Mouse (Mus musculus) left cerebral cortex, adult 2 months (tissue): ENCODE data around the gene Afg1l. TPM values are rescaled to one million over a fixed set of nuclear protein-coding genes. Genes with fewer than 3 reads are reported as not detected.

Experiments used
- DNase-seq, 2 experiments: peaks; one replicate each; pipeline ENCODE4 v3.0.0; 2021 to 2022; ENCODE audit warnings: low spot score in 2 of 2, mixed read lengths in 1 of 2; ENCODE audit errors: extremely low spot score in 1 of 2
- H3K27ac ChIP-seq: fragments of 200-600 bp; 2 replicates; pipeline ENCODE4 v1.8.1; 2022
- H3K4me3 ChIP-seq: fragments of 200-600 bp; 2 replicates; pipeline ENCODE4 v1.8.1; 2022
- CTCF ChIP-seq: fragments of 200-600 bp; IDR thresholded peaks from 2 replicates; pipeline ENCODE4 v1.8.1; 2022; ENCODE audit warnings: antibody characterized with exemption, mild to moderate bottlenecking, moderate library complexity
- intact Hi-C: fragments of 180-260 bp; cut with DNase I; formaldehyde crosslinking; loops from one replicate; pipeline ENCODE4 v1.15.1; 2025
- total RNA-seq, 2 experiments: library from RNA; stranded (reverse); gene quantifications; 2 replicates each; pipeline ENCODE4 v1.2.3; 2021

The Afg1l gene
- total RNA-seq, 2 experiments from 2014 or later, result 10.4 to 12.7 TPM

DNA sequence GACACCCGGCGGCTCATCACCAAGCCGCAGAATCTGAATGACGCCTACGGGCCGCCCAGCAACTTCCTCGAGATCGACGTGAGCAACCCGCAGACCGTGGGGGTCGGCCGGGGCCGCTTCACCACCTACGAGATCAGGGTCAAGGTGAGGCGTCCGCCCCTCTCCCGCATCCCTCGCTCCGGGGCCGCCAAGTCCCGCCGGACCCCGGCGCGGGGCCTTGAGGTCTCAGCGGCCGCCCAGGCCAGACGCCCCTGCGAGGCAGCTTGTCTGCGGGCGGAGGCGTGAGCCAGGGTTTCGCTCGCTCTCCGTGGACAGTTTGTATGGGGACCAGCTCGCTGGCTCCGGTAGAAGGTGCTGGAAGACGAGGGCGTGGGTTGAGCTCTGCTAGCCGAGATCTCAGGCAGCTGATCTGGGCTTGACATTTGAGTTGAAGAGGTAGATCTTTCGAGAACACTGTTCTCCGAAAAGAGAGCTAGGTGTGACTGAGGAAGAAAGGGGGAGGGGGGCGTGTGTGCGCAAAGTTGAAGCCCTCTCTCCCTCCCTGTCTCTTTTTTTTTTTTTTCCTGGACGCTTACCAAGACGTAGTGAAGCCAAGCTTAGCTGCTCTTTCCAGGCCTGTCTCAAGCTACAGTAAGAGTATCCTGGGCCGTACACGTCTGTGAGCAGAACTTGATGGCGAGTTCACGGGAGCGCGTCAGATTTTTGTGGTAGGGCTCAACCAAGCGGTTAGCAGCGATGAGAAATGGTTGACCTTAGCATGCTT lies 24.2 kb upstream of the Afg1l start:
- intact Hi-C loops, result loop anchor here (5.0 kb wide), 1 partner anchor 135 kb away; no protein-coding TSS in a partner anchor
- peak; percentile 61 to 69 for DNase-seq
- Histone ChIP-seq H3K27ac (peak overlapping the region; percentile 99), H3K4me3 (peak overlapping the region; percentile 91)
- no peak for TF ChIP-seq CTCF

DNA sequence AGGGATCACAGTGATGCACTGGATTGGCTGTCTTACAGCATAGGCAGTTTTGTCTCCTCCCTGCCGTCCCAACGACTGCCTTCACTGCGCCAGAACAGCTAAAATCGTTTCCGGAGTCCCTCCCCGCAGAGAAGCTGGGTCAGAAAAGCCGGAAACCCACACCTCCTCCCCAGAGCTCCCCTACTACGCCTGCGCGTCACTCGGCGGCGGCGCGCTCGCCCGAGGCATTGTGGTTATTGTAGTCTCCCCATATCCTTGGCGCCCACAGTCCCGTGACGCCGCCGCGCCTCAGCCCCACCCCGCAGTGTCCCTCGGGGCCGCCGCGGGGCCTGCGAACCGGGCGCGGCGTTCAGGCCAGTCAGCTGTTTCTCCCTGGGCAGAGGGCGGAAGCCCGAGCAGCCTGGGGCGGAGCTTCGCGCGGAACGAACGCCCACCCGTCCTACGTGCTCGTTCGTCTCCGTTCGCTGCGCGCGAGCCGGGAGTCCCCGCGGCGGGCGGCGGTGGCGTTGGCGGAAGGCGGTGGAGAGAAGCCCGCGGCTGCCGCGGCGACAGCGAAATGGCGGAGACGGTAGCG lies 23.5 kb upstream of the Afg1l start, which contains the start of gene Snx3:
Gene Snx3 (plus strand): TSS at position 256 of the 574 bp plus-strand sequence.
- DNase-seq, result peak; percentile 97
- no peak for TF ChIP-seq CTCF
- peak within 1 kb of the TSS; percentile 99 for H3K27ac ChIP-seq
- intact Hi-C loops, result loop anchor here (1.0 to 5.0 kb wide), 2 partner anchors 24 to 135 kb away; partner anchors contain the start of gene Afg1l
- H3K4me3 ChIP-seq, result peak within 1 kb of the TSS; percentile 91

DNA sequence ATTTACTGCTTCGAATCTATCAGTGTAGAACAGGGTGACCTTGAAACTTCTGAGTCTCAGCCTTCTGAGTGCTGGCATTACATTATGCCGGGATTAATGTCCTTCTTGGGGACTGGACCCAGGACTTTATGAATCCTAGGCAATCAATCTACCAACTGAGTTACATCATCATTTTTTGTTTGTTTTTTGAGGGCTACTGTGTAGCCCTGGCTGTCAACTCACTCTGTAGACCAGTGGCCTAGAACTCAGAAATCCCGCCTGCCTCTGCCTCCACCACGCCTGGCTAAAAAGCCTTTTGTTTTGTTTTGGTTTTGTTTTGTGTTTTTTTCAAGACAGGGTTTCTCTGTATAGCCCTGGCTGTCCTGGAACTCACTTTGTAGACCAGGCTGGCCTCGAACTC lies 22.8 kb upstream of the Afg1l start:
- Histone ChIP-seq H3K27ac (peak overlapping the region; percentile 99), H3K4me3 (no peak overlapping the region; the same call in 1 of the 2 replicates)
- TF ChIP-seq CTCF, result no peak
- intact Hi-C loops, result loop anchor here (1.0 to 5.0 kb wide), 2 partner anchors 23 to 136 kb away; partner anchors contain the start of gene Afg1l
- no peak for DNase-seq

DNA sequence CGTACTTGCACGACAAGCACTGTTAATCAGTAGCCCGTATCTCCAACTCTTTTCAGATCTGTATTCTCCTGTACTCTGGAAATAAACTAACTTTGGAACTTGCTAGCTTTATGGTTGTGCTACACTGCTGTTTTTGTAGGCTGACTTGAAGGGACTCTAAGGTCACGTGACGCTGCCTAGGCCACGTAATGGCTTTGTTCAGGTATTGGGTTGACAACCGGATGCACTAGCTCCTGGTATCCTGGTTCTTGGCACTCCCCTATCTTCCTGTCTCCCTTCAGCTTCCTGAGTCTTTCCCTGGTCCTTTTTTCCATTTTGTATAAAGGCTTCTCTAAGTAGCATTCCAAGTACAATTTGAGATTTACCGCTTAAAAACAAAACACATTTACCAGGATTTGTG lies 22.2 kb upstream of the Afg1l start:
- intact Hi-C loops, result loop anchor here (1.0 to 5.0 kb wide), 2 partner anchors 22 to 137 kb away; partner anchors contain the start of gene Afg1l
- H3K4me3 ChIP-seq, result no peak overlapping the region
- no peak overlapping the region for H3K27ac ChIP-seq
- TF ChIP-seq CTCF, result no peak
- DNase-seq, result no peak

DNA sequence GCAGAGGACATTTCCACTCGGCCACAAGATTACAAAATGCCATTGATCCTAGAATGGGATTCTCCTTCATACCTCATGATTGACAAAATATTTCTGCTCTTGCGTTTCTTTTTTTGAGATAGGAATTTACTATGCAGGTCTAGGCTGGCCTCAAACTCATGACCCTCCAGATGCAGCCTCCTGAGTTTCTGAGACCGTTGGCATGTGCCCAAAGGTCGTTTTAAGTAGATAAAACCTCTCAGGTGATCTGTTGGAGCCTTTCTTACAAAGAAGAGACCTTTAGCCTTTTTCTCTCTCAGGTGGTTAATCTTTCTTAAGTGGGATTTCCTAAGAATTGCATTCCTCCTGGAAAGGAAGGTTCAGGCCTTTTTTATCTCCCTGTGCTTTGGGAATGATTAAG lies 14.6 kb upstream of the Afg1l start:
- H3K27ac ChIP-seq, result no peak overlapping the region
- no peak overlapping the region for H3K4me3 ChIP-seq
- TF ChIP-seq CTCF, result no peak
- intact Hi-C loops, result no loop called here
- no peak for DNase-seq

DNA sequence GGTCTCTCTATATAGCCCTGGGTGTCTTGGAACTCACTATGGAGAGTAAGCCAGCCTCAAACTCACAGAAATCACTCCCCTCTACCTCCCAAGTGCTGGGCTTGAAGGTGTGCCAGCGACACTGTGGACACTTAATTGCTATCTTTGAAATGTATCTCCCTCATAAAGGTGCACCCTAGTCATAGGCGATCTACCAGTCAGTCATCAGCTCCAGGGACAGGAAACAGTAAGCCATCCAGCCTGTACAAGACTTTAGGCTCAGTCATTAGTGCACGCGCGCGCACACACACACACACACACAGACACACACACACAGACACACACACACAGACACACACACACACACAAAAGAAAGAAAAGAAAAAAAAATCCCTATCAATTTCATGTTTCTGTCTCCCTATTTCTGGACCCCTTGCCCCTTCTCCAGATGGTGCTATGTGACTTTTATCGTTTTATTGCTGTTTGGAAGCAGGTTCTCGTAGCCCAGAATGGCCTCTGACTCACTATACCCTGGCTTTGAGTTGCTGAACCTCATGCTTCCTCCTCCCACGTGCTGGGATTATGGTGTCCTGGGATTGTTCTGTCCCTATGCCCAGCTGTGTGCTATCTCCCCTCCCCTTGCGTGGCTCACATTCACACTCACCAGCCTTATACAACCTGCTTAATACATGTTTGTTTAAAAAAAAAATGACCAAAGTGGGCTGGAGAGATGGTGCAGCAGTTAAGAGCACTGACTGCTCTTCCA lies 13.8 kb upstream of the Afg1l start:
- no peak overlapping the region for H3K4me3 ChIP-seq
- intact Hi-C loops, result no loop called here
- H3K27ac ChIP-seq, result no peak overlapping the region
- no peak for TF ChIP-seq CTCF
- DNase-seq, result no peak

DNA sequence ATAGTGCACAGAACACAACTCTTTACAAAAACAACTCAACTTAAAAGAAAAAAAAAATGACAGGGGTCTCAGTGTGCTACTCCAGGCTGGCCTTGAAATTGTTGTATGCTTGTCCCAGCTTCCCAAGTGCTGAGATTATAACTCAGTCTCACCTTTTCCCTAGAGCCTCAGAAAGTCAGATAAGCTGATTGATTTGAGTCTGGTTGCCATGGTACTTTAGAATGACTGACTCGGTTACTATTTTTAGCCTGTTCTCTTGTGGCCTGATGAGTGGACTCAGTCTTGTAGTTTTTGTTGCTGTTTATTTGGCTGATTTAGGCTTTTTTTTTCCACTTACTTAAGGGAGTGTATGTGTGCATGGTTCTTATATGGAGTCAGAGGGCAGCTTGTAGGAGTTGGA lies 12.8 kb upstream of the Afg1l start:
- H3K27ac ChIP-seq, result no peak overlapping the region
- no peak overlapping the region for H3K4me3 ChIP-seq
- intact Hi-C loops, result no loop called here
- no peak for DNase-seq
- TF ChIP-seq CTCF, result no peak

DNA sequence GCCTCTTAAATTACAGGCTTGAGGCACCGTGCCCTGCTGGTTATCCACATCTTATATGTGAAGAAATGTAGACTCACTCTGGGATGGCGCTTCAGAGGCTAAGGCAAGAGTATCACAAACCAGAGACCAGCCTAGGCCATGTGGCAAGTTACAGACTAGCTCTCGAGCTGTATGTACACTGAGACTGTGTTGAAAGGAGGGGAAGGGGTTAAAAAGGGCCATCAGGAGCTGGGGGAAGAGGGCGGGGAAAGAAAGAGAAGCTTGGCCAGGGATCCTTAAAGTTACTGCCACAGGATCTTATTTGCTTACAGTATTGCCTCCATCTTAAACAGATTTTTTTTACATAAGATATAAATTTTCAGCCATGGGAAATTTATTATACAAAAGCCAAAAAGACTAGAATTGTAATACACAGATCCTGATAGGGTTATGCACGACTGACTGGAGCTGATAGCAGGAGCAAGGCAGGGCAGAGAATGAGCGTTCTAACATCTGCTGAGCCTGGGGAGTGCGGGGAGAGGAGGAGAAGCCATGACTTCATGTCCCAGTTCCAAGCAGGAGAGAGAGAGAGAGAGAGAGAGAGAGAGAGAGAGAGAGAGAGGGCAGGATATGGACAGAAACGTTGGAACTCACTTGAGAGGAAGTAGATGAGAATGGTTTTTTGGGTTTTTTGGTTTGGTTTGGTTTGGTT lies 10.4 kb upstream of the Afg1l start:
- intact Hi-C loops, result no loop called here

DNA sequence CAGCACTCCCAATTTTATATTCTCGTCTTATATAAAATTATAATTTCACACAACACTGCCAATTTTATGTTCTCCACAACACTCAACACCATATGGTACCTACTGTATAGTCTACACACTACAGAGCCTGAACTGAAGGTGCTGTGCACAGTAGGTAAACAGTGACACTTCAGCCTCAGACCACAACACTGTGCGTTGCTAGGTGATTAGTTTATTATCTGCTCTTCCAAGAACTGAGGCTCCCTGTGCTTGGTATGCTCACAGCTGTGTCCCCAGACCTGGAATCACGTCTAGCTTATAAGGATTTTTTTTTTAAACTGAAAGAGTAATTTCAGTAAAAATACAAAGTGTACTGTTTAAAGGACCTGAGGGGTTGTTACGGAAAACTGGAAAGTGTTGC lies 2.4 kb upstream of the Afg1l start:
- no peak overlapping the region for H3K4me3 ChIP-seq
- no peak for TF ChIP-seq CTCF
- no peak for DNase-seq
- intact Hi-C loops, result no loop called here
- H3K27ac ChIP-seq, result no peak overlapping the region

More for the DNA sequence above, 10.4 kb upstream of the Afg1l start:
- no peak overlapping the region for H3K4me3 ChIP-seq
- no peak overlapping the region for H3K27ac ChIP-seq
- no peak for TF ChIP-seq CTCF
- no peak for DNase-seq

DNA sequence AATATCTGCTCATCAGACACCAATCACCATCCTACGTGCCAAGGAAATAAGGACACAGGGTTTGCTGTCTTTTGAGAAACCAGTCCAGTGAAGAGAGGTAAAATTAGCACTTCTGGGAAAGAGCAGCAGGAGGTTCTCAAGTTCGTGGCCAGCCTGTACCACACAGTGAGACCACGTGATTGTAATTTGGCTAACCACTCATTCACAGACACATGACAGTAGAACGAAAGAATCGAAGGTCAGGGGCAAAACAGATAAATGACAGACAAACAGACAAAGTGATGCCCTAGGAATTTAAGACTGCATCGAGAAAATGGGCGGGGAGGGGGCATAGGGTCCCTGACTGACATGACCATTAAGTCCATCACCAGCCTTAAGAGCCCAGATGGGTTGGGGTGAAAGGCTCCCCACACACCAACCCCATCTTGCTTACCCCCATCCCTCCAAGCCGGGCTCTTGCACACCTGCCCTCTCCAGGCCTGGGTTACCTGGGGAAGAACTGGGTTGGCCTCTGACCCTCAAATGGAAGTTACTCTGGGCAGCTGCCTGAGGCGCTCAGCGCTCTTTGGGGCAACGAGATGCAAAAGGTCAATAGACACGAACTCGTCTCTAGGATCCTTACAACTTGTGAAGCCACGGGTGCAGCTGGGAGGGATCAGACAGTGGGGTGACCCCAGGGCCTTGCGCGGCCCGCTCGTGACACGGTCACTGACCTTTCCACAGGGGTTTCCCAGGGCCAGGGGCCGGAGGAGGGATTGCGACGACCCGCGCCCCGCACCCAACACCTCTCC lies 620 bp downstream of the Afg1l start:
- no peak for TF ChIP-seq CTCF
- peak overlapping the region; percentile 92 for H3K4me3 ChIP-seq
- intact Hi-C loops, result loop anchor here (1.0 kb wide), 1 partner anchor 24 kb away; no protein-coding TSS in a partner anchor
- H3K27ac ChIP-seq, result peak overlapping the region; percentile 93
- DNase-seq, result no peak
